Mouse (Mus musculus) intestine, embryonic 15.5 days (tissue): ENCODE measurements at regions not wholly inside any gene's neighbourhood (a gene's known extent, or its start where the extent isn't known, plus 50 kb on each side); places are given as distances from the start of the nearest gene placed in this dataset.
"Not testable (repeated sequence)": the region's sequence is repeated elsewhere in the genome, so short reads cannot be mapped to it uniquely, and the experiment has no call there.

Source experiments
- ATAC-seq: fragments of 200-750 bp; cut with Nextera tagmentation; 2 replicates; pipeline ENCODE4 v1.8.0; 2017; ENCODE audit warnings: moderate TSS enrichment, moderate library complexity
- H3K27ac ChIP-seq: fragments of 300-500 bp; sonication (generic); 2 replicates; pipeline ENCODE4 v1.5.1; 2015; ENCODE audit warnings: mild to moderate bottlenecking, inconsistent platforms
- H3K27me3 ChIP-seq: fragments of 300-500 bp; sonication (generic); replicated peaks from 2 replicates; pipeline ENCODE4 v1.6.1; 2015; ENCODE audit warnings: inconsistent platforms
- H3K36me3 ChIP-seq: fragments of 300-500 bp; sonication (generic); 2 replicates; pipeline ENCODE4 v1.6.1; 2015; ENCODE audit warnings: inconsistent platforms
- H3K4me1 ChIP-seq: fragments of 300-500 bp; sonication (generic); replicated peaks from 2 replicates; pipeline ENCODE4 v1.6.1; 2015; ENCODE audit warnings: inconsistent platforms
- H3K4me2 ChIP-seq: fragments of 300-500 bp; sonication (generic); replicated peaks from 2 replicates; pipeline ENCODE4 v1.6.1; 2015; ENCODE audit warnings: mild to moderate bottlenecking, inconsistent platforms
- H3K4me3 ChIP-seq: fragments of 300-500 bp; sonication (generic); replicated peaks from 2 replicates; pipeline ENCODE4 v1.5.1; 2015; ENCODE audit warnings: inconsistent platforms
- H3K9ac ChIP-seq: fragments of 300-500 bp; sonication (generic); 2 replicates; pipeline ENCODE4 v1.6.1; 2015; ENCODE audit warnings: inconsistent platforms
- H3K9me3 ChIP-seq: fragments of 300-500 bp; sonication (generic); 2 replicates; pipeline ENCODE4 v1.6.1; 2016; ENCODE audit warnings: inconsistent platforms
- WGBS: fragments of 180-500 bp; shearing (Covaris S2); methylation state at CpG from one replicate; pipeline ENCODE4 v1.1.7; 2015; 5-methylcytosine and 5-hydroxymethylcytosine counted together

DNA sequence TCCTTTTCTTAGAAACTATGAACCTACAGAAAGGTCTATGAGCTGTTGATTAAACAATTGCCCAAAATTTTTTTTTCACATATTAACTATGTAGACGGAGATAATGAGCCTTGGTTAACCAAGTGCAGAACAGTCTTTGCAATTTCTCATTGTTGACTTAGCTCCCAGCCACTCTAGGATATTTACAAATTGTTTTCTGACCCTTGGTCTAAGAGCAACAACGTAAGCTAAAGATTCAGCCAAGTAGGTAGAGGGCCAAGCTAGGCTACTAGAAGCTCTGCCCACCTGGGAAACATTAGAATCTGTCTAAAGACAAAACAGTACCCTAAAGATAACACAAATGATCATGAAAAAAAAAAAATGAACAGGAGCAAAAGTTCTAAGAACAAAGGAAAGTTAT, 67.5 kb upstream of the Map9 start:
- Histone ChIP-seq H3K27me3 (no peaks in the 10 kb centered on the region), H3K4me3 (no peak overlapping the region), H3K36me3 (no peaks in the 10 kb centered on the region), H3K9me3 (no peaks in the 10 kb centered on the region), H3K4me1 (no peaks in the 10 kb centered on the region), H3K9ac (no peak overlapping the region), H3K4me2 (no peak overlapping the region), H3K27ac (no peak overlapping the region)
- no peak for ATAC-seq
- WGBS = 73% methylated on average over 2 of the region's 2 CpGs

DNA sequence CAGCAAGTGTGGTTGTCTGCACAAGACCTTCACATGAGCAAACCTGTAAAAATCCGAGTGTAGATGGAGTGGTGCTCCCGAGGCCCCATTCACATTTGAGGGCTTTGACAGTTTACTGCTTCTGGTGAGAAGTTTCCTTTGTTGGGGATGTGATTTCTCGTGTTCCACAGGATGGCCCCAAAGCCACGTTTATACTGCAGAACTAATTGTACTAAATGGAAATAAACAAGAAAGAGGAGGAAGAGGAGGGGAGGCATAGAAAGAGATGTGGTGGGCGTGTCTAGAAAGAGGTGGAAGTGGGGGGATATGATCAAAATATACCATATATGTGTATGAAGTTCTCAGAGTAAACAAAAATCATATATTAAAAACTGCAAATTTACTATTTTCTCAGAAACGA, 68.8 kb upstream of the Map9 start:
- H3K4me1 ChIP-seq = no peaks in the 10 kb centered on the region
- H3K4me2 ChIP-seq = no peak overlapping the region
- H3K4me3 ChIP-seq = no peak overlapping the region
- 76% methylated on average over 6 of the region's 6 CpGs for WGBS
- ATAC-seq = no peak
- no peak overlapping the region for H3K27ac ChIP-seq
- no peak overlapping the region for H3K9ac ChIP-seq
- no peaks in the 10 kb centered on the region for H3K9me3 ChIP-seq
- H3K27me3 ChIP-seq = no peaks in the 10 kb centered on the region
- no peaks in the 10 kb centered on the region for H3K36me3 ChIP-seq

DNA sequence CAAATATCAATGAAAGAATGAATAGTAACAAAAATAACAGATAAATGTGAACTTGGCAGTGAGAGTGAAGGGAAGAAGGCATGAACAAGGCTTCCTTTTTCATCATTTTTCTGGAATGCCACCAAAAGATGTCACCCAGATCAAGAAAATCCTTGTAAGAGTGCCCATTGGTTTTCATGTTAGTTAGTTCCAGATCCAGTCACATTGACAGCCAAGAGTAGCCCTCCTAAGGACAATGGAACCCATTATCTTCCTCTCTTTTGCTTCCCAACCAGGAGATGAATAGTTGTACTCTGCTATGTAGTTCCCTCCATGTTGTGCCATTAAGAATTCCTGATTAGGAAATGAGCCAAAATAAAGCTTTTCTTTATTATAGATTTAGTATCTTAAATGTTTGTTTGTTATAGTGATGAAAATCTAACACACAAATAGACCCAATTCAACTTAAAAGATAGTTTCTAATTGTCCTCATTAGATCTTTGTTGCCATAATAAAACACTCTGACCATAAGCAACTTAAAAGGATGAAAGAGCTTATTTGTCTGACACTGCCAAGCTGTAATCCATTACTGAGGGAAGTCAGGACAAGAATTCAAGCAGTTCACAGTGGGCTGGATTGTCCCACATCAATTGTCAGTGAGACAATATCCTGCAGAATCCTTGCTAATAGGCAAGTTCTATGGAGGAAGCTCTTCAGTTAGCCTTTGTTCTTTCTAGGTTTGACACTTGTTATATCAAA, 80.7 kb upstream of the Map9 start:
- H3K27ac ChIP-seq = no peak overlapping the region
- ATAC-seq = no peak

GRCm38 (mm10) chr3:82275822-82276203, 82.0 kb upstream of the Map9 start:
- Histone ChIP-seq H3K27ac (0 out of 2 replicates have a peak overlapping the region, but pooled peaks have one; percentile 24), H3K9ac (no peak overlapping the region), H3K4me2 (no peak overlapping the region), H3K9me3 (no peaks in the 10 kb centered on the region), H3K27me3 (no peaks in the 10 kb centered on the region), H3K36me3 (no peaks in the 10 kb centered on the region), H3K4me3 (no peak overlapping the region), H3K4me1 (no peaks in the 10 kb centered on the region; the same call in 1 of the 2 replicates)
- 59% methylated on average over 4 of the region's 4 CpGs for WGBS
- peak; percentile 53; the same call in 1 of the 2 replicates for ATAC-seq

More for the DNA sequence above, 80.7 kb upstream of the Map9 start:
- H3K4me3 ChIP-seq = no peak overlapping the region
- no peaks in the 10 kb centered on the region; the same call in 1 of the 2 replicates for H3K4me1 ChIP-seq
- H3K9ac ChIP-seq = no peak overlapping the region
- no peaks in the 10 kb centered on the region for H3K36me3 ChIP-seq
- H3K27me3 ChIP-seq = no peaks in the 10 kb centered on the region
- no peaks in the 10 kb centered on the region for H3K9me3 ChIP-seq
- H3K4me2 ChIP-seq = no peak overlapping the region

DNA sequence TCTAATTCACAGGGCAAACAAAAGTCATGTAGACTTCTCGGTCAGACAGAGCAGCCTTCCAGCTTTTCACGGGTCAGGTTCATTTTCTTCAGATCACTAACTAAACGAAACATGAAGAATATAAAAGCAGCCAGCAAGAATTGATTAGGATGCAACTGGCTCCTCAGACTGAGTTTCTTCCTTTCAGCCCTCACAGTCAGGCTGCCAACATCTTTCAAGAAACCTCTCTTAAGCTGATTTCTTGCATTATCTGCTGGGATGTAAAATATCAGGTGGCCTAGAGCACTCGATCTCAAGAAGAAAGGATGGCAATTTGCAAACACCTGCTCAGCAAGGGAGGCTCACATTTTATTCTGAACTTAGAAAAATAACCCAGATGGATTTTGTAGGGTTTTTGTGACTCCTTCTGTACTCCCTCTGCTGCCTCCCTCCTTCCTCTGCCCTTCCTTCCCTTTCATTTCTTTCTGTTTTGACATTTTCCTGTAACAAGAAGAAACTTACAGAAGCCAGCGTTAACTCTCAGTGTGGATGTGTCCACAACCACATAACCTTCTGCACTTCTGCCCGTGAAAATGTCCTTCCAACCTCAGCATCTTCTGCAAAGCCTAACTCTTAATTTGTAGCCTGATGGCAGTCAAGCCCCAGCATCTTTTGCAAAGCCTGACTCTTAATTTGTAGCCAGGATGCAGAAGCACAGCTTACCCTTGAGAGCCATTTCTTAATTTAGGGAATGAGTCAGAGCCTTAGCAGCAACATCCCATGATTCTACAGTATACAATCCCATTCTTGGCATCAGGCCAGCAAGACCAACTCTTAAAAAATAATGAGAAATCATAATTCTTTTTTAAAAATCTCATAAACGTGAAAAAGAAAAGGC, 82.7 kb upstream of the Map9 start:
- Histone ChIP-seq H3K36me3 (no peaks in the 10 kb centered on the region), H3K4me1 (no peaks in the 10 kb centered on the region; the same call in 1 of the 2 replicates), H3K9me3 (no peaks in the 10 kb centered on the region), H3K27me3 (no peaks in the 10 kb centered on the region), H3K4me3 (no peak overlapping the region), H3K4me2 (no peak overlapping the region), H3K27ac (peak overlapping the region; percentile 55; the same call in 1 of the 2 replicates), H3K9ac (no peak overlapping the region)
- WGBS = 41% methylated on average over 7 of the region's 7 CpGs
- ATAC-seq = peak; percentile 69; the same call in 1 of the 2 replicates

DNA sequence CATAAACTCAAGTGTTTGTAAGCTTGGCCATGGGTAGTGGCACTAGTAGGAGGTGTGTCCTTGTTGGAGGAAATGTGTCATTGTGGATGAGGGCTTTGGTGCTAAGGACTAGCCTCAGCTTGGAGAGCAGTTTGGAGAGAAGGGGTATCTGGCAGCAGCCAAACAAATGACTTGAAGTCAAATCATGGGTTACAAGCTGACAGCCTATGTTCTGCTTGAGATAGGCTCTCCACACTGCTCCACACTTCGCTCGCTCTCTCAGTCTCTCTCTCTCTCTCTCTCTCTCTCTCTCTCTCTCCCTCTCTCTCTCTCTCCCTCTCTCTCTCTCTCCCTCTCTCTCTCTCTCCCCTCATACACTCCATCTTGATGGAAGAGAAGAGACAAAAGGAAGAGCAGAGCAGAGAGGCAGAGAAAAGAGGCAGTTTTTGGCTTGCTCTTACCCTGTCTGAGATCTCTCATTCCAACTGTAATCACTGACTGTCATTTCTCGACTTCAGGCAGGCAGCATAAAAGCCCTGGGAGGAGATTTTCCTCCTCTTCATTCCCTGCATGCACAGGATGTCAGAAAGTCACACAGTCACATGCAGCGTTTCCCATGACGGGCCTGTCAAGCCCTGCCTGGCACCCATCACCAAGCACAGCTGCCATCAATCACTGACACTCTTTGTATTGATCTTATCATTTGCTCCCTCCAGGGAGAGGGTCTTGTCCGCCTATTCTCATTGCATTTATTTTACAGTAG, 83.5 kb upstream of the Map9 start:
- Histone ChIP-seq H3K4me1 (no peaks in the 10 kb centered on the region; the same call in 1 of the 2 replicates), H3K4me3 (no peak overlapping the region), H3K4me2 (no peak overlapping the region), H3K27me3 (no peaks in the 10 kb centered on the region), H3K9ac (no peak overlapping the region), H3K9me3 (no peaks in the 10 kb centered on the region), H3K36me3 (no peaks in the 10 kb centered on the region), H3K27ac (0 out of 2 replicates have a peak overlapping the region, but pooled peaks have one; percentile 33)
- WGBS = 51% methylated on average over 6 of the region's 6 CpGs
- 0 out of 2 replicates have a peak, but pooled peaks have one; percentile 23 for ATAC-seq

DNA sequence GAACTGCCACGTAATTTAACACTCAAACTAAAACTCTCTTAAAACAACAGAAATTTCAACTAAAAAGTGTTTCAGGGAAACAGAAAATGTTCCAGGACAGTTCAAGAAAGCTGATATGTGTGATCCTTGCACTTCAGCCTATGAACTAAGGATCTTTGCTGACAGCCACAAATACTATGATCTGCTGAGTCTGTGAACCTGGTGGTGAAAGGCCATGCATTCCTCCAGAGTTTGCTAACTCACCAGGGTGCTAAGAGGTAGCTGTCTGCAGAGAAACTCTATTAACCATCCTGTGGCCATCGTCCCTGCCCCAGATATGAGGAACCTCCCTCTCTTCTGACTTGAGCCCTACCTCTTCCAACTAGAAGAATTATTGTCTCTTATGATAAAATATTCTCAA, 84.3 kb upstream of the Map9 start:
- WGBS = 69% methylated on average over 2 of the region's 2 CpGs
- H3K4me2 ChIP-seq, H3K27ac ChIP-seq, H3K27me3 ChIP-seq, H3K9me3 ChIP-seq, H3K9ac ChIP-seq, H3K36me3 ChIP-seq, H3K4me3 ChIP-seq, H3K4me1 ChIP-seq: not testable (repeated sequence)
- ATAC-seq = 0 out of 2 replicates have a peak, but pooled peaks have one; percentile 23

DNA sequence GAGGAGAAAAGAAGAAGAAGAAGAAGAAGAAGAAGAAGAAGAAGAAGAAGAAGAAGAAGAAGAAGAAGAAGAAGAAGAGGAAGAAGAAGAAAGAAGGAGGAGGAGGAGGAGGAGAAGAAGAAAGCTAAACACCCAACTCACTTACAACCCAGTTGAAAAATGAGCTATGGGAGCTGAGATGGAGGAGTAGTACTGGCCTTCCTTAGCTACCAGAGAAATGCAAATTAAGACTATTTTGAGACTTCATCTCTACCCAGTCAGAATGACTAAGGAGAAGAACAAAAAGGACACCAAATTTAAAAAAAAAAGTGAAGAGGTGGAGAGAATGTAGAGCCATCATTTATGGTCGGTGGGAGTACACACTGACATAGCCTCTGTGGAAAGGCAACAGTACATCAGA, 85.9 kb upstream of the Map9 start:
- Histone ChIP-seq H3K27me3 (no peaks in the 10 kb centered on the region), H3K27ac (no peak overlapping the region), H3K9ac (no peak overlapping the region), H3K9me3 (no peaks in the 10 kb centered on the region), H3K4me1 (no peaks in the 10 kb centered on the region; the same call in 1 of the 2 replicates), H3K4me3 (no peak overlapping the region), H3K4me2 (no peak overlapping the region), H3K36me3 (no peaks in the 10 kb centered on the region)
- no peak for ATAC-seq
- WGBS = 79% methylated on average over 1 of the region's 1 CpGs

- Histone ChIP-seq H3K4me2 (no peak overlapping the region), H3K9me3 (no peaks in the 10 kb centered on the region), H3K36me3 (no peaks in the 10 kb centered on the region), H3K27me3 (no peaks in the 10 kb centered on the region), H3K4me1 (no peaks in the 10 kb centered on the region), H3K4me3 (no peak overlapping the region), H3K9ac (no peak overlapping the region), H3K27ac (no peak overlapping the region)
- 92% methylated on average over 1 of the region's 1 CpGs for WGBS
- ATAC-seq = no peak
Observed at GRCm38 (mm10) chr3:82265941-82266340, 91.9 kb upstream of the Map9 start.

DNA sequence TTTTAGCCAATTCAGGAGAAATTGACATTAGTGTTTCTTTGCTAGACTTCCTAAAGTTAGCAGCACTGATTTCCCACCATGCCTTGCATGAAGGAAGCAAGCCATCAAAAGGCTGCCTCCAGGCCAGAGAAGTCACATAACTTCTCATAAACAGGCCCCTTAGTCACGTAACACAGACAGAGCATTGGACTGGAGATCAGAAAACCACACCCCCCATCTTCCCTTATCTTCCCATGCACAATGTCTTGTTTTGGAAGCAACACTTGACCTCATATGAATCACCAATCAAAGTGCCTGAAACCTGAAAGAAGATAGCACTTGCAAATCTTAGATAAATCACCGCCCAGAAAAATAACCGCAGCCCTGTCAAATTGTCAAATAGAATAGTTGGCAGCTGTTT, 95.9 kb upstream of the Map9 start:
- H3K9ac ChIP-seq = no peak overlapping the region
- H3K4me2 ChIP-seq = no peak overlapping the region
- no peaks in the 10 kb centered on the region for H3K9me3 ChIP-seq
- no peak for ATAC-seq
- WGBS = 58% methylated on average over 3 of the region's 3 CpGs
- no peaks in the 10 kb centered on the region for H3K4me1 ChIP-seq
- H3K27ac ChIP-seq = no peak overlapping the region
- H3K36me3 ChIP-seq = no peaks in the 10 kb centered on the region
- no peak overlapping the region for H3K4me3 ChIP-seq
- H3K27me3 ChIP-seq = no peaks in the 10 kb centered on the region

GRCm38 (mm10) chr3:82259986-82260652, 97.7 kb upstream of the Map9 start:
- H3K27ac ChIP-seq = no peak overlapping the region
- no peaks in the 10 kb centered on the region for H3K27me3 ChIP-seq
- no peaks in the 10 kb centered on the region for H3K9me3 ChIP-seq
- 62% methylated on average over 4 of the region's 4 CpGs for WGBS
- ATAC-seq = peak; percentile 36; the same call in 1 of the 2 replicates
- no peak overlapping the region for H3K4me3 ChIP-seq
- no peak overlapping the region for H3K9ac ChIP-seq
- no peaks in the 10 kb centered on the region for H3K36me3 ChIP-seq
- no peaks in the 10 kb centered on the region for H3K4me1 ChIP-seq
- H3K4me2 ChIP-seq = no peak overlapping the region
